ENCODE assay signal across 9 mouse cellular contexts in the genomic region with DNA sequence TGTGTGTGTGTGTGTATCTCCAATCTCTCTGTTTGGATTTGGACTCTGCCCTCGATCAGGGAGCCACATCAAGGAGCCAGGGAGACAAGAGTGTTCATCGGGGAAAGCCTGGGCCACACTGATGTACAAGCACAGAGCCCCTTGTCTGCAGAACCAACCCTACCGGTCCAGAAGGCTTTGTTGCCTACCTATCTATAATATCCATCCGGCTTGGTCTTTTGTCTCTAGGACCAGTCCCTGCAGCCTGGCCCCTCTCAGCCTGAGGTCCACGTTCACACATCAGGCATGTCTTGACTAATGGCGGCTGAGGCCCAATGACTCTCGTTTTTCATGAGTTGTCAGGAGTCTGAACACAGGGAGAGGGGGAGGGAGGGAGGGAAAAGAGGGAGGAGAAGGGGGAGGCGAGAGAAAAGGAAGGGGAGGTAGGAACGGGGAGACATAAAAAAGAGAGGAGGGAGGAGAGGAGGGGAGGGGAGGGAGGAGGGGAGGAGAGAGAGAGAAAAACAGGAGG.
A peak's percentile ranks its signal among the peaks of the same experiment; 100 is the strongest.
DNase-seq lines count a peak whose midpoint lies in the region; ATAC-seq and TF ChIP-seq lines count a peak whose summit lies in the region.
"Had no signal": no experiment of that assay in that cellular context is flagged by ENCODE, and none has a peak within 500 bp of the region (broad histone marks: within the 10 kb centered on the region; RNA-seq: fewer than 3 reads in every experiment).

No protein-coding gene starts in this region.

- no peak for DNase-seq in kidney, postnatal 14 days
- peak; percentile 37 for DNase-seq in midbrain, embryonic 10.5 days (ENCODE audit: low spot score)
- no peak for DNase-seq in stomach, postnatal 0 days (ENCODE audit: low spot score)
- DNase-seq in layer of hippocampus, adult 9-11 months, result no peak
- no peak for DNase-seq in thymus, postnatal 14 days
- no peak for DNase-seq in adrenal gland, adult 2 months

- no peak overlapping the region for H3K9ac ChIP-seq in kidney, embryonic 16.5 days (replicated peaks; ENCODE audit: low read length)
- H3K9ac ChIP-seq in forebrain, embryonic 16.5 days (replicated peaks; ENCODE audit: low read depth, low read length), result peak overlapping the region; percentile 28; the same call in 1 of the 2 replicates
- H3K9ac ChIP-seq in stomach, postnatal 0 days (ENCODE audit: low read length), result no peak overlapping the region

- no peaks in the 10 kb centered on the region for H3K36me3 ChIP-seq in kidney, embryonic 16.5 days (ENCODE audit: insufficient read depth, low read length)
- H3K36me3 ChIP-seq in forebrain, embryonic 16.5 days (ENCODE audit: control insufficient read depth, insufficient read depth), result no peaks in the 10 kb centered on the region
- H3K36me3 ChIP-seq in midbrain, embryonic 10.5 days, result no peaks in the 10 kb centered on the region
- H3K36me3 ChIP-seq in stomach, postnatal 0 days (ENCODE audit: control insufficient read depth, insufficient read depth, low read length), result no peaks in the 10 kb centered on the region

- H3K27ac ChIP-seq in kidney, embryonic 16.5 days (ENCODE audit: low read length), result no peak overlapping the region
- H3K27ac ChIP-seq in forebrain, embryonic 16.5 days (ENCODE audit: low read length), result peak overlapping the region; percentile 86
- H3K27ac ChIP-seq in midbrain, embryonic 10.5 days (replicated peaks), result peak overlapping the region; percentile 83
- no peak overlapping the region for H3K27ac ChIP-seq in stomach, postnatal 0 days (replicated peaks)

- H3K4me2 ChIP-seq in kidney, embryonic 16.5 days (replicated peaks; ENCODE audit: low read depth, low read length), result no peak overlapping the region
- peak overlapping the region; percentile 48 for H3K4me2 ChIP-seq in forebrain, embryonic 16.5 days (ENCODE audit: low read length)
- H3K4me2 ChIP-seq in stomach, postnatal 0 days (replicated peaks; ENCODE audit: low read depth), result no peak overlapping the region

- peaks cover 13% of the 10 kb centered on the region for H3K4me1 ChIP-seq in kidney, embryonic 16.5 days (ENCODE audit: insufficient read depth, low read length)
- H3K4me1 ChIP-seq in forebrain, embryonic 16.5 days (replicated peaks; ENCODE audit: control insufficient read depth, insufficient read depth, low read length), result peaks cover 30% of the 10 kb centered on the region
- peaks cover 31% of the 10 kb centered on the region for H3K4me1 ChIP-seq in midbrain, embryonic 10.5 days
- H3K4me1 ChIP-seq in stomach, postnatal 0 days (replicated peaks; ENCODE audit: control insufficient read depth, insufficient read depth), result no peaks in the 10 kb centered on the region

- no peak overlapping the region for H3K4me3 ChIP-seq in kidney, embryonic 16.5 days (ENCODE audit: low read length)
- H3K4me3 ChIP-seq in forebrain, embryonic 16.5 days (replicated peaks; ENCODE audit: low read length), result no peak overlapping the region
- H3K4me3 ChIP-seq in midbrain, embryonic 10.5 days, result 0 out of 2 replicates have a peak overlapping the region, but pooled peaks have one; percentile 9
- no peak overlapping the region for H3K4me3 ChIP-seq in stomach, postnatal 0 days (ENCODE audit: low read depth, low read length)

- no peak for TF ChIP-seq CTCF in stomach, postnatal 0 days (IDR thresholded peaks at IDR 0.05; ENCODE audit: low read depth)

- ATAC-seq in kidney, embryonic 16.5 days (ENCODE audit: low FRiP score, low TSS enrichment), result peak; percentile 64
- ATAC-seq in forebrain, embryonic 16.5 days, result peak; percentile 64
- 0 out of 2 replicates have a peak, but pooled peaks have one; percentile 10 for ATAC-seq in stomach, postnatal 0 days (ENCODE audit: low FRiP score, low TSS enrichment)
- ATAC-seq: CD4-positive, CD25-positive, alpha-beta regulatory T cell, adult 4 months had no signal

- H3K9me3 ChIP-seq in kidney, embryonic 16.5 days (ENCODE audit: low read length), result peaks cover 10% of the 10 kb centered on the region
- H3K9me3 ChIP-seq in forebrain, embryonic 16.5 days (ENCODE audit: control insufficient read depth, low read length), result no peaks in the 10 kb centered on the region
- no peaks in the 10 kb centered on the region for H3K9me3 ChIP-seq in midbrain, embryonic 10.5 days (replicated peaks)
- H3K9me3 ChIP-seq in stomach, postnatal 0 days (ENCODE audit: control insufficient read depth, low read length), result no peaks in the 10 kb centered on the region

- no peak for TF ChIP-seq EP300 in stomach, postnatal 0 days (optimal IDR thresholded peaks at IDR 0.05)

- no peaks in the 10 kb centered on the region for H3K27me3 ChIP-seq in kidney, embryonic 16.5 days (ENCODE audit: insufficient read depth, low read length)
- no peaks in the 10 kb centered on the region for H3K27me3 ChIP-seq in forebrain, embryonic 16.5 days (replicated peaks; ENCODE audit: control insufficient read depth, insufficient read depth, low read length)
- H3K27me3 ChIP-seq in midbrain, embryonic 10.5 days (ENCODE audit: low read depth, poor library complexity, severe bottlenecking), result no peaks in the 10 kb centered on the region
- no peaks in the 10 kb centered on the region for H3K27me3 ChIP-seq in stomach, postnatal 0 days (ENCODE audit: control insufficient read depth, insufficient read depth, low read length)

- 26% methylated on average over 8 of the region's 9 CpGs for WGBS in kidney, embryonic 16.5 days
- 29% methylated on average over 9 of the region's 9 CpGs for WGBS in forebrain, embryonic 16.5 days
- WGBS in midbrain, embryonic 10.5 days, result 55% methylated on average over 8 of the region's 9 CpGs
- 38% methylated on average over 9 of the region's 9 CpGs for WGBS in stomach, postnatal 0 days

Comparison
In these comparisons a context has a peak if more than half of its experiments do, and no peak if none do; other contexts are left out.
1. ATAC-seq: peak in every context shown above with its lines; median percentile 64 in kidney, embryonic 16.5 days; 64 in forebrain, embryonic 16.5 days; 10 in stomach, postnatal 0 days.
2. H3K27ac ChIP-seq: peak in forebrain, embryonic 16.5 days (single experiment) and midbrain, embryonic 10.5 days (single experiment); none in kidney, embryonic 16.5 days (single experiment) and stomach, postnatal 0 days (single experiment).